Comparison of ENCODE assay signal across 9 mouse cellular contexts in genomic region chr11:98414162-98414561, GRCm38 (mm10). TPM values are rescaled to one million over a fixed set of nuclear protein-coding genes. Genes with fewer than 3 reads are reported as not detected.
A peak's percentile ranks its signal among the peaks of the same experiment; 100 is the strongest.
DNase-seq lines count a peak whose midpoint lies in the region; ATAC-seq lines count a peak whose summit lies in the region.
"Had no signal": no experiment of that assay in that cellular context is flagged by ENCODE, and none has a peak within 500 bp of the region (broad histone marks: within the 10 kb centered on the region; RNA-seq: fewer than 3 reads in every experiment).

No protein-coding gene starts in this region.

- H3K36me3 ChIP-seq in forebrain, embryonic 12.5 days (replicated peaks) = no peaks in the 10 kb centered on the region
- no peaks in the 10 kb centered on the region for H3K36me3 ChIP-seq in forebrain, embryonic 11.5 days (ENCODE audit: control insufficient read depth, insufficient read depth, low read length)
- no peaks in the 10 kb centered on the region for H3K36me3 ChIP-seq in liver, embryonic 11.5 days (ENCODE audit: control insufficient read depth, insufficient read depth, low read length)
- no peaks in the 10 kb centered on the region for H3K36me3 ChIP-seq in intestine, embryonic 16.5 days (ENCODE audit: control insufficient read depth, insufficient read depth, low read length)
- no peaks in the 10 kb centered on the region for H3K36me3 ChIP-seq in neural tube, embryonic 13.5 days

- peak overlapping the region; percentile 98; the same call in 1 of the 2 replicates for H3K4me2 ChIP-seq in forebrain, embryonic 12.5 days
- no peak overlapping the region for H3K4me2 ChIP-seq in forebrain, embryonic 11.5 days (ENCODE audit: low read depth, low read length, severe bottlenecking)
- peak overlapping the region; percentile 66 for H3K4me2 ChIP-seq in liver, embryonic 11.5 days
- peak overlapping the region; percentile 74 for H3K4me2 ChIP-seq in intestine, embryonic 16.5 days (ENCODE audit: low read depth, low read length)
- peak overlapping the region; percentile 96 for H3K4me2 ChIP-seq in neural tube, embryonic 13.5 days

- intact Hi-C loops in gastrocnemius, postnatal 14 days (cut with DNase I; ENCODE audit: low total_unique reads) = no loop called here

- 0 out of 2 replicates have a peak overlapping the region, but pooled peaks have one; percentile 5 for H3K9ac ChIP-seq in forebrain, embryonic 12.5 days
- H3K9ac ChIP-seq in forebrain, embryonic 11.5 days (ENCODE audit: low read length) = no peak overlapping the region
- no peak overlapping the region for H3K9ac ChIP-seq in liver, embryonic 11.5 days (ENCODE audit: low read depth, low read length)
- peak overlapping the region; percentile 95 for H3K9ac ChIP-seq in intestine, embryonic 16.5 days (ENCODE audit: low read depth, low read length)
- peak overlapping the region; percentile 82; the same call in 1 of the 2 replicates for H3K9ac ChIP-seq in neural tube, embryonic 13.5 days

- 26% methylated on average over 2 of the region's 2 CpGs for WGBS in forebrain, embryonic 12.5 days
- whole genome bisulfite sequencing in forebrain, embryonic 11.5 days = 32% methylated on average over 2 of the region's 2 CpGs
- 25% methylated on average over 2 of the region's 2 CpGs for WGBS in liver, embryonic 11.5 days
- 17% methylated on average over 2 of the region's 2 CpGs for WGBS in intestine, embryonic 16.5 days
- 5% methylated on average over 2 of the region's 2 CpGs for WGBS in neural tube, embryonic 13.5 days

- H3K4me1 ChIP-seq in forebrain, embryonic 12.5 days = peaks cover 30% of the 10 kb centered on the region
- H3K4me1 ChIP-seq in forebrain, embryonic 11.5 days (replicated peaks; ENCODE audit: control insufficient read depth, insufficient read depth, low read length) = peaks cover 7% of the 10 kb centered on the region; the same call in 1 of the 2 replicates
- H3K4me1 ChIP-seq in liver, embryonic 11.5 days (replicated peaks; ENCODE audit: control insufficient read depth, insufficient read depth, low read length) = peaks cover 9% of the 10 kb centered on the region
- H3K4me1 ChIP-seq in intestine, embryonic 16.5 days (ENCODE audit: control insufficient read depth, insufficient read depth, low read length) = peaks cover 58% of the 10 kb centered on the region
- peaks cover 46% of the 10 kb centered on the region for H3K4me1 ChIP-seq in neural tube, embryonic 13.5 days (replicated peaks)

- no peak overlapping the region for H3K27ac ChIP-seq in forebrain, embryonic 12.5 days
- no peak overlapping the region for H3K27ac ChIP-seq in forebrain, embryonic 11.5 days (ENCODE audit: low read depth, low read length)
- H3K27ac ChIP-seq in liver, embryonic 11.5 days (ENCODE audit: low read depth, low read length) = no peak overlapping the region
- peak overlapping the region; percentile 95 for H3K27ac ChIP-seq in intestine, embryonic 16.5 days (ENCODE audit: low read length)
- no peak overlapping the region for H3K27ac ChIP-seq in neural tube, embryonic 13.5 days (replicated peaks)

- H3K27me3 ChIP-seq in forebrain, embryonic 12.5 days = peaks cover 53% of the 10 kb centered on the region
- peaks cover 13% of the 10 kb centered on the region; the same call in 1 of the 2 replicates for H3K27me3 ChIP-seq in forebrain, embryonic 11.5 days (ENCODE audit: control insufficient read depth, insufficient read depth, low read length)
- peaks cover 62% of the 10 kb centered on the region for H3K27me3 ChIP-seq in liver, embryonic 11.5 days (replicated peaks; ENCODE audit: control insufficient read depth, insufficient read depth, low read length)
- no peaks in the 10 kb centered on the region for H3K27me3 ChIP-seq in intestine, embryonic 16.5 days (replicated peaks; ENCODE audit: control insufficient read depth, insufficient read depth, low read length)
- peaks cover 47% of the 10 kb centered on the region for H3K27me3 ChIP-seq in neural tube, embryonic 13.5 days

- no peak for ATAC-seq in forebrain, embryonic 12.5 days (ENCODE audit: low FRiP score)
- ATAC-seq in forebrain, embryonic 11.5 days (replicated peaks; ENCODE audit: low FRiP score) = no peak
- ATAC-seq in liver, embryonic 11.5 days (replicated peaks; ENCODE audit: low FRiP score) = no peak
- peak; percentile 24 for ATAC-seq in intestine, embryonic 16.5 days
- ATAC-seq in neural tube, embryonic 13.5 days (ENCODE audit: low read depth) = no peak; the same call in 1 of the 2 replicates

- no peak overlapping the region; the same call in 1 of the 2 replicates for H3K4me3 ChIP-seq in forebrain, embryonic 12.5 days (replicated peaks)
- H3K4me3 ChIP-seq in forebrain, embryonic 11.5 days (ENCODE audit: low read depth, low read length) = no peak overlapping the region
- peak overlapping the region; percentile 68; the same call in 1 of the 2 replicates for H3K4me3 ChIP-seq in liver, embryonic 11.5 days (ENCODE audit: low read depth, low read length)
- H3K4me3 ChIP-seq in intestine, embryonic 16.5 days (ENCODE audit: low read length) = peak overlapping the region; percentile 96
- peak overlapping the region; percentile 64 for H3K4me3 ChIP-seq in neural tube, embryonic 13.5 days
- H3K4me3 ChIP-seq: erythroblast, embryonic 14.5 days had no signal

- DNase-seq in forebrain, embryonic 11.5 days (ENCODE audit: low spot score) = no peak
- no peak for DNase-seq in liver, embryonic 11.5 days (ENCODE audit: low spot score)
- DNase-seq in liver = no peak
- DNase-seq in right cerebral cortex, postnatal 14 days = no peak
- no peak for DNase-seq in gastrocnemius, postnatal 14 days

- H3K9me3 ChIP-seq in forebrain, embryonic 12.5 days = no peaks in the 10 kb centered on the region
- H3K9me3 ChIP-seq in forebrain, embryonic 11.5 days (ENCODE audit: control insufficient read depth, low read length) = no peaks in the 10 kb centered on the region
- no peaks in the 10 kb centered on the region for H3K9me3 ChIP-seq in liver, embryonic 11.5 days (ENCODE audit: control insufficient read depth, low read length)
- H3K9me3 ChIP-seq in intestine, embryonic 16.5 days (ENCODE audit: control insufficient read depth, low read length) = no peaks in the 10 kb centered on the region
- no peaks in the 10 kb centered on the region for H3K9me3 ChIP-seq in neural tube, embryonic 13.5 days

RNA-seq across cellular contexts. Expression of gene Erbb2, which starts 1.9 kb away (rescaled TPM):
- 16.4 and 17.8 TPM in 2 replicates for polyA plus RNA-seq in forebrain, embryonic 12.5 days (2016; fragmentation: Nextera tagmentation; extraction: Ambion mirVana)
- 19.7 and 23.2 TPM in 2 replicates for polyA plus RNA-seq in forebrain, embryonic 11.5 days (2014; fragmentation: Nextera tagmentation; extraction: Ambion mirVana)
- polyA plus RNA-seq in liver, embryonic 11.5 days (2014; fragmentation: Nextera tagmentation; extraction: Ambion mirVana) = 12.4 and 13.5 TPM in 2 replicates
- polyA plus RNA-seq in intestine, embryonic 16.5 days (2015; fragmentation: Nextera tagmentation; extraction: Ambion mirVana) = 33.8 and 37.5 TPM in 2 replicates
- 10.4 and 10.9 TPM in 2 replicates for polyA plus RNA-seq in neural tube, embryonic 13.5 days (2015; fragmentation: Nextera tagmentation; extraction: Ambion mirVana)
- total RNA-seq in gastrocnemius, postnatal 14 days (2021) = 1 to 10 TPM; 3.9 to 5.3 TPM

RNA-seq across cellular contexts. Expression of gene Pgap3, which starts 13.9 kb away (rescaled TPM):
- polyA plus RNA-seq in forebrain, embryonic 12.5 days (2016; fragmentation: Nextera tagmentation; extraction: Ambion mirVana) = 7.7 and 8.3 TPM in 2 replicates
- 9.0 and 9.2 TPM in 2 replicates for polyA plus RNA-seq in forebrain, embryonic 11.5 days (2014; fragmentation: Nextera tagmentation; extraction: Ambion mirVana)
- polyA plus RNA-seq in liver, embryonic 11.5 days (2014; fragmentation: Nextera tagmentation; extraction: Ambion mirVana) = 6.4 and 8.5 TPM in 2 replicates
- polyA plus RNA-seq in intestine, embryonic 16.5 days (2015; fragmentation: Nextera tagmentation; extraction: Ambion mirVana) = 19.5 and 20.4 TPM in 2 replicates
- 7.4 and 8.7 TPM in 2 replicates for polyA plus RNA-seq in neural tube, embryonic 13.5 days (2015; fragmentation: Nextera tagmentation; extraction: Ambion mirVana)
- total RNA-seq in gastrocnemius, postnatal 14 days (2021) = 1 to 10 TPM; 2.2 to 2.9 TPM

RNA-seq across cellular contexts. Expression of gene Mien1, which starts 24.6 kb away (rescaled TPM):
- polyA plus RNA-seq in forebrain, embryonic 12.5 days (2016; fragmentation: Nextera tagmentation; extraction: Ambion mirVana) = 142 and 154 TPM in 2 replicates
- polyA plus RNA-seq in forebrain, embryonic 11.5 days (2014; fragmentation: Nextera tagmentation; extraction: Ambion mirVana) = 111 and 112 TPM in 2 replicates
- polyA plus RNA-seq in liver, embryonic 11.5 days (2014; fragmentation: Nextera tagmentation; extraction: Ambion mirVana) = 99.4 and 100 TPM in 2 replicates
- polyA plus RNA-seq in intestine, embryonic 16.5 days (2015; fragmentation: Nextera tagmentation; extraction: Ambion mirVana) = 279 and 304 TPM in 2 replicates
- 239 and 265 TPM in 2 replicates for polyA plus RNA-seq in neural tube, embryonic 13.5 days (2015; fragmentation: Nextera tagmentation; extraction: Ambion mirVana)
- total RNA-seq in gastrocnemius, postnatal 14 days (2021) = 10 to 100 TPM; 27.7 to 30.3 TPM

RNA-seq across cellular contexts. Expression of gene Pnmt, which starts 27.9 kb away (rescaled TPM):
- 0.17 TPM in 1 of 2 replicates, not detected in the other for polyA plus RNA-seq in forebrain, embryonic 12.5 days (2016; fragmentation: Nextera tagmentation; extraction: Ambion mirVana)
- not detected in 2 replicates for polyA plus RNA-seq in forebrain, embryonic 11.5 days (2014; fragmentation: Nextera tagmentation; extraction: Ambion mirVana)
- polyA plus RNA-seq in liver, embryonic 11.5 days (2014; fragmentation: Nextera tagmentation; extraction: Ambion mirVana) = 0.53 and 0.88 TPM in 2 replicates
- polyA plus RNA-seq in intestine, embryonic 16.5 days (2015; fragmentation: Nextera tagmentation; extraction: Ambion mirVana) = 0.16 TPM in 1 of 2 replicates, not detected in the other
- 0.73 and 0.79 TPM in 2 replicates for polyA plus RNA-seq in neural tube, embryonic 13.5 days (2015; fragmentation: Nextera tagmentation; extraction: Ambion mirVana)
- total RNA-seq in gastrocnemius, postnatal 14 days (2021) = under 1 TPM; 0.39 to 0.53 TPM
- polyA plus RNA-seq: erythroblast, embryonic 14.5 days had no signal

RNA-seq across cellular contexts. Expression of gene Tcap, which starts 30.6 kb away (rescaled TPM):
- 0.20 and 0.36 TPM in 2 replicates for polyA plus RNA-seq in forebrain, embryonic 12.5 days (2016; fragmentation: Nextera tagmentation; extraction: Ambion mirVana)
- not detected in 2 replicates for polyA plus RNA-seq in forebrain, embryonic 11.5 days (2014; fragmentation: Nextera tagmentation; extraction: Ambion mirVana)
- polyA plus RNA-seq in liver, embryonic 11.5 days (2014; fragmentation: Nextera tagmentation; extraction: Ambion mirVana) = 0.65 and 0.89 TPM in 2 replicates
- polyA plus RNA-seq in intestine, embryonic 16.5 days (2015; fragmentation: Nextera tagmentation; extraction: Ambion mirVana) = 0.28 TPM in 1 of 2 replicates, not detected in the other
- 0.42 and 2.1 TPM in 2 replicates for polyA plus RNA-seq in neural tube, embryonic 13.5 days (2015; fragmentation: Nextera tagmentation; extraction: Ambion mirVana)
- total RNA-seq in gastrocnemius, postnatal 14 days (2021) = 1,000 to 10,000 TPM in 1 of 2 experiments, 100 to 1,000 TPM in 1; 673 to 1,120 TPM
- polyA plus RNA-seq: erythroblast, embryonic 14.5 days had no signal

Comparison
In these comparisons a context has a peak if more than half of its experiments do, and no peak if none do; other contexts are left out.
1. H3K9ac ChIP-seq: peak in forebrain, embryonic 12.5 days (single experiment), intestine, embryonic 16.5 days (single experiment) and neural tube, embryonic 13.5 days (single experiment); none in forebrain, embryonic 11.5 days (single experiment) and liver, embryonic 11.5 days (single experiment).
2. H3K4me3 ChIP-seq: peak in liver, embryonic 11.5 days (single experiment), intestine, embryonic 16.5 days (single experiment) and neural tube, embryonic 13.5 days (single experiment); none in forebrain, embryonic 12.5 days (single experiment) and forebrain, embryonic 11.5 days (single experiment).